Mouse (Mus musculus) heart, embryonic 13.5 days (tissue): ENCODE results near the gene Spint1. TPM values are rescaled to one million over a fixed set of nuclear protein-coding genes. Genes with fewer than 3 reads are reported as not detected.

Source experiments
- ATAC-seq: fragments of 200-750 bp; cut with Nextera tagmentation; 2 replicates; pipeline ENCODE4 v1.8.0; 2017; ENCODE audit warnings: moderate TSS enrichment; ENCODE audit not compliant: insufficient number of reproducible peaks, low FRiP score, low TSS enrichment; ENCODE audit errors: extremely low read depth
- H3K27ac ChIP-seq: fragments of 300-500 bp; sonication (generic); replicated peaks from 2 replicates; pipeline ENCODE4 v1.5.1; 2015; ENCODE audit warnings: moderate library complexity, mild to moderate bottlenecking, inconsistent platforms
- H3K27me3 ChIP-seq: fragments of 300-500 bp; sonication (generic); replicated peaks from 2 replicates; pipeline ENCODE4 v1.6.1; 2015; ENCODE audit warnings: mild to moderate bottlenecking, inconsistent platforms
- H3K36me3 ChIP-seq: fragments of 300-500 bp; sonication (generic); 2 replicates; pipeline ENCODE4 v1.6.1; 2015; ENCODE audit warnings: mild to moderate bottlenecking, inconsistent platforms
- H3K4me1 ChIP-seq: fragments of 300-500 bp; sonication (generic); 2 replicates; pipeline ENCODE4 v1.6.1; 2015; ENCODE audit warnings: inconsistent platforms
- H3K4me2 ChIP-seq: fragments of 300-500 bp; sonication (generic); 2 replicates; pipeline ENCODE4 v1.6.1; 2015; ENCODE audit warnings: inconsistent platforms, mild to moderate bottlenecking, moderate library complexity
- H3K4me3 ChIP-seq: fragments of 300-500 bp; sonication (generic); 2 replicates; pipeline ENCODE4 v1.5.1; 2015; ENCODE audit warnings: moderate library complexity, mild to moderate bottlenecking, inconsistent platforms
- H3K9ac ChIP-seq: fragments of 300-500 bp; sonication (generic); 2 replicates; pipeline ENCODE4 v1.6.1; 2015; ENCODE audit warnings: inconsistent platforms, mild to moderate bottlenecking, moderate library complexity
- H3K9me3 ChIP-seq: fragments of 300-500 bp; sonication (generic); 2 replicates; pipeline ENCODE4 v1.6.1; 2016; ENCODE audit warnings: inconsistent platforms
- WGBS: fragments of 180-500 bp; shearing (Covaris S2); methylation state at CpG from one replicate; pipeline ENCODE4 v1.1.7; 2015; ENCODE audit warnings: mixed read lengths; 5-methylcytosine and 5-hydroxymethylcytosine counted together
- polyA plus RNA-seq: library from polyadenylated mRNA; unstranded; fragments of >200 nt; fragmentation: Nextera tagmentation; extraction: Ambion mirVana; gene quantifications from 2 replicates; pipeline ENCODE4 v1.2.1, GENCODE M21; 2015

The Spint1 gene
- polyA plus RNA-seq, 1 experiment from 2014 or later: 0.96 TPM

- no peak overlapping the region for H3K4me3 ChIP-seq
- H3K27me3 ChIP-seq: peaks cover 42% of the 10 kb centered on the region
- no peak overlapping the region for H3K4me2 ChIP-seq
- no peak for ATAC-seq
- no peaks in the 10 kb centered on the region for H3K4me1 ChIP-seq
- no peak overlapping the region for H3K27ac ChIP-seq
- H3K36me3 ChIP-seq: no peaks in the 10 kb centered on the region
- 67% methylated on average over 7 of the region's 7 CpGs for WGBS
- H3K9me3 ChIP-seq: no peaks in the 10 kb centered on the region
- no peak overlapping the region for H3K9ac ChIP-seq
Observed at GRCm38 (mm10) chr2:119245246-119245645, 8.1 kb downstream of the Spint1 start.

DNA sequence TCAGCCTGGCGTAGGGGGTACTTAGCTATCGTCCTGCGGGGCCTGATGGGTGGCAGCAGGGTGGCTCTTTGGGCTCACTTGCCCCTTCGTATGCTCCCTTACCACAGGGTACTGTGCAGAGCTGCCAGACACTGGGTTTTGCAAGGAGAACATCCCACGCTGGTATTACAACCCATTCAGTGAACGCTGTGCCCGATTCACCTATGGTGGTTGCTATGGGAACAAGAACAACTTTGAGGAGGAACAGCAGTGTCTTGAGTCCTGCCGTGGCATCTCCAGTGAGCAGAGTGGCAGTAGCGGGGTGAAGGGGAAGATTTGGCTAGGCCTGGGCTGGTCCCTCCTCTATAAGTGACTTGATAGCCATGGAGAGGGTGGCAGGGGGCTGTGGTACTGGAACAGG lies 10.7 kb downstream of the Spint1 start:
- peaks cover 7% of the 10 kb centered on the region for H3K4me1 ChIP-seq
- no peaks in the 10 kb centered on the region for H3K36me3 ChIP-seq
- H3K27me3 ChIP-seq: peaks cover 36% of the 10 kb centered on the region
- no peak overlapping the region for H3K4me2 ChIP-seq
- no peak overlapping the region for H3K27ac ChIP-seq
- WGBS: 78% methylated on average over 9 of the region's 9 CpGs
- no peaks in the 10 kb centered on the region for H3K9me3 ChIP-seq
- H3K9ac ChIP-seq: no peak overlapping the region
- no peak overlapping the region for H3K4me3 ChIP-seq
- ATAC-seq: no peak

GRCm38 (mm10) chr2:119249592-119250061 lies 12.5 kb downstream of the Spint1 start:
- H3K27ac ChIP-seq: no peak overlapping the region
- H3K4me3 ChIP-seq: no peak overlapping the region
- H3K36me3 ChIP-seq: no peaks in the 10 kb centered on the region
- peaks cover 42% of the 10 kb centered on the region for H3K27me3 ChIP-seq
- no peak overlapping the region for H3K4me2 ChIP-seq
- H3K4me1 ChIP-seq: peaks cover 7% of the 10 kb centered on the region
- ATAC-seq: no peak
- no peak overlapping the region for H3K9ac ChIP-seq
- no peaks in the 10 kb centered on the region for H3K9me3 ChIP-seq
- WGBS: 60% methylated on average over 4 of the region's 4 CpGs

- Histone ChIP-seq H3K4me2 (no peak overlapping the region), H3K36me3 (no peaks in the 10 kb centered on the region), H3K4me1 (peaks cover 7% of the 10 kb centered on the region), H3K27me3 (peaks cover 49% of the 10 kb centered on the region), H3K9me3 (no peaks in the 10 kb centered on the region), H3K4me3 (no peak overlapping the region), H3K9ac (no peak overlapping the region), H3K27ac (no peak overlapping the region)
- no peak for ATAC-seq
- 60% methylated on average over 5 of the region's 5 CpGs for WGBS
Observed at GRCm38 (mm10) chr2:119250377-119250776, 13.2 kb downstream of the Spint1 start.

- WGBS: 13% methylated on average over 11 of the region's 11 CpGs
- H3K9me3 ChIP-seq: no peaks in the 10 kb centered on the region
- no peak overlapping the region for H3K27ac ChIP-seq
- H3K4me1 ChIP-seq: peaks cover 7% of the 10 kb centered on the region
- peak overlapping the region; percentile 61 for H3K4me2 ChIP-seq
- H3K36me3 ChIP-seq: no peaks in the 10 kb centered on the region
- ATAC-seq: no peak
- peaks cover 52% of the 10 kb centered on the region for H3K27me3 ChIP-seq
- peak overlapping the region; percentile 54; the same call in 1 of the 2 replicates for H3K9ac ChIP-seq
- H3K4me3 ChIP-seq: peak overlapping the region; percentile 31
Observed at GRCm38 (mm10) chr2:119250826-119251478, 13.8 kb downstream of the Spint1 start.

DNA sequence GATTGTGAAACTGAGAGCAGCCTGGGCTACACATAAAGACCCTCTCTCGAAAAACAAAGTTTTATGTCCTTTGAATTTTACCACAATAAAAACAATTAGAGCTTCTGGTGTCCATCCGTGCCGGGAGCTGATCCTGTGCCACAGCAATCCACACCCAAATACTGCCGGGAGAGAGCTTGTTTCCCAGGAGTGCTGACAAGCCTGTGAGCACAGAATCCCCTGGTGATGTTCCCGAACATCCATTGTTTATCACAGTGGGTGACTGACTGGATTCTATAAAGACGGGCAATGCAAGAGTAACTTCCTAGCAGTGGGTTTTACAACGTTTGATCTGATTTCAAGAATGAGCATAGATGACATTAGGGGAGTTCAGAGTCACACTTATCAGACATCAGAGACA lies 17.8 kb downstream of the Spint1 start:
- 26% methylated on average over 7 of the region's 7 CpGs for WGBS
- Histone ChIP-seq H3K4me1 (peaks cover 7% of the 10 kb centered on the region), H3K4me2 (no peak overlapping the region), H3K4me3 (no peak overlapping the region), H3K27ac (no peak overlapping the region), H3K36me3 (no peaks in the 10 kb centered on the region), H3K27me3 (peaks cover 59% of the 10 kb centered on the region), H3K9ac (no peak overlapping the region), H3K9me3 (no peaks in the 10 kb centered on the region)
- no peak for ATAC-seq

GRCm38 (mm10) chr2:119260518-119260917 lies 23.4 kb downstream of the Spint1 start:
- Histone ChIP-seq H3K4me3 (no peak overlapping the region), H3K4me2 (no peak overlapping the region), H3K27me3 (peaks cover 21% of the 10 kb centered on the region), H3K4me1 (peaks cover 7% of the 10 kb centered on the region; the same call in 1 of the 2 replicates), H3K9ac (no peak overlapping the region), H3K36me3 (no peaks in the 10 kb centered on the region), H3K27ac (no peak overlapping the region), H3K9me3 (no peaks in the 10 kb centered on the region)
- WGBS: 46% methylated on average over 1 of the region's 1 CpGs
- no peak for ATAC-seq

- WGBS: 31% methylated on average over 2 of the region's 2 CpGs
- H3K9ac ChIP-seq: no peak overlapping the region
- H3K4me2 ChIP-seq: no peak overlapping the region
- H3K27me3 ChIP-seq: peaks cover 14% of the 10 kb centered on the region; the same call in 1 of the 2 replicates
- no peak overlapping the region for H3K4me3 ChIP-seq
- H3K27ac ChIP-seq: no peak overlapping the region
- H3K4me1 ChIP-seq: peaks cover 7% of the 10 kb centered on the region; the same call in 1 of the 2 replicates
- H3K9me3 ChIP-seq: no peaks in the 10 kb centered on the region
- H3K36me3 ChIP-seq: no peaks in the 10 kb centered on the region
- no peak for ATAC-seq
Observed at GRCm38 (mm10) chr2:119261326-119261725, 24.2 kb downstream of the Spint1 start.

DNA sequence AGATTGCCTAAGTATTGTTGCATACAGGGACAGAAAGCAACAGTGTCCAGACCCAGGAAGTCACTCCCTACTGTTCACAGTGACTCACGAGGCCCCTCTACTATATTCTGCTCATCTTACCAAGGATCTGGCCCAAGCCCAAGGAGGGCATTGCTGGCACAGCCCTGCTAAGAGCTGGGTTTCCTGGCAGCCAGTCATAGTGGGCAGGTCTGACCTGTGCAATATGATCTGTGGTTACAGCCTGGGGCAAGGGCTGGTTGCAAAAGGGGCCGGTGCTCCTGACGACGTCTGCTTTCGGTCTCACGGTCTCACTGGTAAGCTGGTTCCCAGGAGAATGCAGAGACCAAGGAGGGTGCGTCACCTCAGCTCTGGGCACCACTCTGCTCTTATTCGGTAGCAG lies 25.8 kb downstream of the Spint1 start:
- H3K9me3 ChIP-seq: no peaks in the 10 kb centered on the region
- H3K27me3 ChIP-seq: peaks cover 12% of the 10 kb centered on the region; the same call in 1 of the 2 replicates
- no peak for ATAC-seq
- H3K4me3 ChIP-seq: no peak overlapping the region
- no peaks in the 10 kb centered on the region for H3K36me3 ChIP-seq
- whole genome bisulfite sequencing: 29% methylated on average over 8 of the region's 8 CpGs
- H3K4me1 ChIP-seq: peaks cover 7% of the 10 kb centered on the region; the same call in 1 of the 2 replicates
- peak overlapping the region; percentile 24 for H3K4me2 ChIP-seq
- no peak overlapping the region for H3K9ac ChIP-seq
- no peak overlapping the region for H3K27ac ChIP-seq

GRCm38 (mm10) chr2:119263813-119264212 lies 26.7 kb downstream of the Spint1 start:
- H3K4me3 ChIP-seq: no peak overlapping the region
- H3K27me3 ChIP-seq: peaks cover 20% of the 10 kb centered on the region; the same call in 1 of the 2 replicates
- H3K27ac ChIP-seq: no peak overlapping the region
- H3K36me3 ChIP-seq: no peaks in the 10 kb centered on the region
- ATAC-seq: no peak
- H3K4me1 ChIP-seq: peaks cover 7% of the 10 kb centered on the region; the same call in 1 of the 2 replicates
- no peak overlapping the region for H3K9ac ChIP-seq
- WGBS: 66% methylated on average over 5 of the region's 5 CpGs
- H3K9me3 ChIP-seq: no peaks in the 10 kb centered on the region
- H3K4me2 ChIP-seq: no peak overlapping the region

- 47% methylated on average over 9 of the region's 9 CpGs for WGBS
- no peak for ATAC-seq
- peak overlapping the region; percentile 99 for H3K4me2 ChIP-seq
- H3K4me1 ChIP-seq: peaks cover 10% of the 10 kb centered on the region
- H3K27ac ChIP-seq: no peak overlapping the region
- peaks cover 43% of the 10 kb centered on the region for H3K27me3 ChIP-seq
- H3K9me3 ChIP-seq: no peaks in the 10 kb centered on the region
- peak overlapping the region; percentile 63 for H3K4me3 ChIP-seq
- H3K36me3 ChIP-seq: no peaks in the 10 kb centered on the region
- H3K9ac ChIP-seq: 0 out of 2 replicates have a peak overlapping the region, but pooled peaks have one; percentile 75
Observed at GRCm38 (mm10) chr2:119270286-119270642, 33.1 kb downstream of the Spint1 start.
